Mouse (Mus musculus) forebrain, embryonic 11.5 days (tissue): ENCODE measurements around the gene Ptpn11. TPM values are rescaled to one million over a fixed set of nuclear protein-coding genes. Genes with fewer than 3 reads are reported as not detected.
A peak's percentile ranks its signal among the peaks of the same experiment; 100 is the strongest.
"Not testable (repeated sequence)": the region's sequence is repeated elsewhere in the genome, so short reads cannot be mapped to it uniquely, and the experiment has no call there.

Experiments
- ATAC-seq: fragments of 200-750 bp; cut with Nextera tagmentation; replicated peaks from 2 replicates; pipeline ENCODE4 v1.8.0; 2017; ENCODE audit warnings: moderate TSS enrichment; ENCODE audit not compliant: low FRiP score
- DNase-seq: peaks from one replicate; pipeline ENCODE4 v3.0.0-alpha.2; 2017; ENCODE audit warnings: low spot score
- H3K27ac ChIP-seq: fragments of 300-500 bp; sonication (generic); 2 replicates; pipeline ENCODE4 v1.5.1; 2014; ENCODE audit warnings: low read depth, low read length
- H3K27me3 ChIP-seq: fragments of 300-500 bp; sonication (generic); 2 replicates; pipeline ENCODE4 v1.6.1; 2014; ENCODE audit warnings: mild to moderate bottlenecking, low read length, mixed read lengths; ENCODE audit not compliant: control insufficient read depth, insufficient read depth
- H3K36me3 ChIP-seq: fragments of 300-500 bp; sonication (generic); 2 replicates; pipeline ENCODE4 v1.6.1; 2014; ENCODE audit warnings: mild to moderate bottlenecking, low read length, moderate library complexity, mixed read lengths; ENCODE audit not compliant: control insufficient read depth, insufficient read depth
- H3K4me1 ChIP-seq: fragments of 300-500 bp; sonication (generic); replicated peaks from 2 replicates; pipeline ENCODE4 v1.6.1; 2014; ENCODE audit warnings: low read length, mixed read lengths; ENCODE audit not compliant: control insufficient read depth, insufficient read depth
- H3K4me2 ChIP-seq: fragments of 300-500 bp; sonication (generic); 2 replicates; pipeline ENCODE4 v1.6.1; 2014; ENCODE audit warnings: low read depth, mild to moderate bottlenecking, low read length, moderate library complexity, mixed read lengths; ENCODE audit not compliant: severe bottlenecking
- H3K4me3 ChIP-seq: fragments of 300-500 bp; sonication (generic); 2 replicates; pipeline ENCODE4 v1.5.1; 2014; ENCODE audit warnings: low read depth, low read length
- H3K9ac ChIP-seq: fragments of 300-500 bp; sonication (generic); 2 replicates; pipeline ENCODE4 v1.6.1; 2014; ENCODE audit warnings: low read length
- H3K9me3 ChIP-seq: fragments of 300-500 bp; sonication (generic); 2 replicates; pipeline ENCODE4 v1.6.1; 2016; ENCODE audit warnings: low read length, mixed read lengths; ENCODE audit not compliant: control insufficient read depth
- WGBS: fragments of 180-500 bp; shearing (Covaris S2); extraction: QIAGEN DNeasy Blood & Tissue Kit; methylation state at CpG from one replicate; pipeline ENCODE4 v1.1.7; 2014; 5-methylcytosine and 5-hydroxymethylcytosine counted together
- polyA plus RNA-seq: library from polyadenylated mRNA; unstranded; fragments of >200 nt; fragmentation: Nextera tagmentation; extraction: Ambion mirVana; gene quantifications from 2 replicates; pipeline ENCODE4 v1.2.1, GENCODE M21; 2014

Gene Ptpn11
- polyA plus RNA-seq, 1 experiment from 2014 or later: 27.4 TPM

- no peaks in the 10 kb centered on the region for H3K27me3 ChIP-seq
- WGBS: 91% methylated on average over 1 of the region's 1 CpGs
- H3K4me1 ChIP-seq: peaks cover 2% of the 10 kb centered on the region
- H3K9ac ChIP-seq: no peak overlapping the region
- H3K9me3 ChIP-seq: no peaks in the 10 kb centered on the region
- ATAC-seq (no peak), DNase-seq (no peak)
- H3K36me3 ChIP-seq: no peaks in the 10 kb centered on the region
- H3K4me2 ChIP-seq: no peak overlapping the region
- no peak overlapping the region for H3K4me3 ChIP-seq
- no peak overlapping the region for H3K27ac ChIP-seq
Observed at GRCm38 (mm10) chr5:121219190-121219589, 28.0 kb upstream of the Ptpn11 start.

- Histone ChIP-seq H3K9ac (no peak overlapping the region), H3K36me3 (peaks cover 1% of the 10 kb centered on the region; the same call in 1 of the 2 replicates), H3K27me3 (no peaks in the 10 kb centered on the region), H3K4me2 (no peak overlapping the region), H3K27ac (no peak overlapping the region), H3K9me3 (no peaks in the 10 kb centered on the region), H3K4me3 (no peak overlapping the region), H3K4me1 (peaks cover 2% of the 10 kb centered on the region)
- ATAC-seq (no peak), DNase-seq (no peak)
- WGBS: 87% methylated on average over 2 of the region's 2 CpGs
Observed at GRCm38 (mm10) chr5:121217313-121217634, 26.1 kb upstream of the Ptpn11 start.

GRCm38 (mm10) chr5:121216584-121217312, 25.6 kb upstream of the Ptpn11 start:
- H3K27ac ChIP-seq, H3K36me3 ChIP-seq, H3K9me3 ChIP-seq, ATAC-seq, H3K4me2 ChIP-seq, H3K4me1 ChIP-seq, H3K4me3 ChIP-seq, H3K9ac ChIP-seq, H3K27me3 ChIP-seq, DNase-seq: not testable (repeated sequence)
- 89% methylated on average over 9 of the region's 9 CpGs for WGBS

GRCm38 (mm10) chr5:121216126-121216446, 24.9 kb upstream of the Ptpn11 start:
- Histone ChIP-seq H3K4me2 (no peak overlapping the region), H3K4me1 (no peaks in the 10 kb centered on the region; the same call in 1 of the 2 replicates), H3K4me3 (no peak overlapping the region), H3K9me3 (no peaks in the 10 kb centered on the region), H3K27me3 (no peaks in the 10 kb centered on the region), H3K9ac (no peak overlapping the region), H3K36me3 (peaks cover 9% of the 10 kb centered on the region; the same call in 1 of the 2 replicates), H3K27ac (no peak overlapping the region)
- 83% methylated on average over 12 of the region's 12 CpGs for WGBS
- ATAC-seq: no peak
- DNase-seq: no peak

- 48% methylated on average over 13 of the region's 13 CpGs for WGBS
- peak; percentile 87 for DNase-seq
- H3K4me1 ChIP-seq: no peaks in the 10 kb centered on the region; the same call in 1 of the 2 replicates
- H3K27ac ChIP-seq: no peak overlapping the region
- H3K27me3 ChIP-seq: no peaks in the 10 kb centered on the region
- no peaks in the 10 kb centered on the region for H3K9me3 ChIP-seq
- peaks cover 14% of the 10 kb centered on the region for H3K36me3 ChIP-seq
- no peak for ATAC-seq
- no peak overlapping the region for H3K9ac ChIP-seq
- no peak overlapping the region for H3K4me2 ChIP-seq
- no peak overlapping the region for H3K4me3 ChIP-seq
Observed at GRCm38 (mm10) chr5:121215380-121216125, 24.4 kb upstream of the Ptpn11 start.

GRCm38 (mm10) chr5:121214707-121215106, 23.5 kb upstream of the Ptpn11 start:
- H3K36me3 ChIP-seq: peaks cover 14% of the 10 kb centered on the region
- ATAC-seq: no peak
- H3K9ac ChIP-seq: no peak overlapping the region
- no peak overlapping the region for H3K4me3 ChIP-seq
- no peak overlapping the region for H3K4me2 ChIP-seq
- H3K27ac ChIP-seq: no peak overlapping the region
- no peaks in the 10 kb centered on the region for H3K9me3 ChIP-seq
- WGBS: 58% methylated on average over 7 of the region's 7 CpGs
- DNase-seq: no peak
- H3K27me3 ChIP-seq: no peaks in the 10 kb centered on the region
- no peaks in the 10 kb centered on the region; the same call in 1 of the 2 replicates for H3K4me1 ChIP-seq

GRCm38 (mm10) chr5:121212108-121212507, 20.9 kb upstream of the Ptpn11 start:
- no peak for DNase-seq
- no peak for ATAC-seq
- H3K4me3 ChIP-seq: no peak overlapping the region
- no peaks in the 10 kb centered on the region for H3K27me3 ChIP-seq
- H3K27ac ChIP-seq: no peak overlapping the region
- no peaks in the 10 kb centered on the region for H3K9me3 ChIP-seq
- H3K9ac ChIP-seq: no peak overlapping the region
- H3K4me1 ChIP-seq: no peaks in the 10 kb centered on the region
- H3K36me3 ChIP-seq: peaks cover 34% of the 10 kb centered on the region
- no peak overlapping the region for H3K4me2 ChIP-seq
- 92% methylated on average over 6 of the region's 6 CpGs for WGBS

- Histone ChIP-seq H3K4me3 (no peak overlapping the region), H3K9me3 (no peaks in the 10 kb centered on the region), H3K4me2 (no peak overlapping the region), H3K36me3 (peaks cover 45% of the 10 kb centered on the region), H3K4me1 (peaks cover 5% of the 10 kb centered on the region), H3K9ac (no peak overlapping the region), H3K27ac (no peak overlapping the region), H3K27me3 (no peaks in the 10 kb centered on the region)
- DNase-seq (no peak), ATAC-seq (no peak)
- 97% methylated on average over 1 of the region's 1 CpGs for WGBS
Observed at GRCm38 (mm10) chr5:121210601-121210924, 19.4 kb upstream of the Ptpn11 start.
